Mouse (Mus musculus) CH12.LX (cell line): ENCODE measurements around the gene Gne.

ENCODE experiments used
- BHLHE40 ChIP-seq: IDR thresholded peaks from 2 replicates; pipeline ENCODE4 v1.6.1; 2011; ENCODE audit warnings: mild to moderate bottlenecking, low read depth, low read length, improper control_type of control experiment
- JUN ChIP-seq: IDR thresholded peaks from 2 replicates; pipeline ENCODE4 v1.6.1; 2011; ENCODE audit warnings: low read depth, mild to moderate bottlenecking, low read length, improper control_type of control experiment, moderate library complexity; ENCODE audit not compliant: insufficient read depth
- MAX ChIP-seq: IDR thresholded peaks from 2 replicates; pipeline ENCODE4 v1.6.1; 2011; ENCODE audit warnings: low read length, improper control_type of control experiment
- POLR2A ChIP-seq: IDR thresholded peaks from 2 replicates; pipeline ENCODE4 v1.6.1; 2011; ENCODE audit warnings: low read depth, mild to moderate bottlenecking, improper control_type of control experiment, low read length
- RCOR1 ChIP-seq: conservative IDR thresholded peaks from 2 replicates; pipeline ENCODE4 v1.6.1; 2012; ENCODE audit warnings: low read depth, mild to moderate bottlenecking, inconsistent platforms, low read length, improper control_type of control experiment
- TCF12 ChIP-seq: IDR thresholded peaks from 2 replicates; pipeline ENCODE4 v1.6.1; 2014; ENCODE audit warnings: low read depth, mild to moderate bottlenecking, inconsistent platforms, low read length, improper control_type of control experiment

- no peak for TF ChIP-seq JUN
- no peak for TF ChIP-seq RCOR1
- TF ChIP-seq MAX, result no peak
- no peak for TF ChIP-seq BHLHE40
- TF ChIP-seq TCF12, result no peak; the same call in 1 of the 2 replicates
- peak; percentile 30; the same call in 1 of the 2 replicates for TF ChIP-seq POLR2A
Observed at GRCm38 (mm10) chr4:44112741-44113140, 28.8 kb upstream of the Gne start.
